Mouse (Mus musculus): ENCODE results near the gene Prrt2.

DNA sequence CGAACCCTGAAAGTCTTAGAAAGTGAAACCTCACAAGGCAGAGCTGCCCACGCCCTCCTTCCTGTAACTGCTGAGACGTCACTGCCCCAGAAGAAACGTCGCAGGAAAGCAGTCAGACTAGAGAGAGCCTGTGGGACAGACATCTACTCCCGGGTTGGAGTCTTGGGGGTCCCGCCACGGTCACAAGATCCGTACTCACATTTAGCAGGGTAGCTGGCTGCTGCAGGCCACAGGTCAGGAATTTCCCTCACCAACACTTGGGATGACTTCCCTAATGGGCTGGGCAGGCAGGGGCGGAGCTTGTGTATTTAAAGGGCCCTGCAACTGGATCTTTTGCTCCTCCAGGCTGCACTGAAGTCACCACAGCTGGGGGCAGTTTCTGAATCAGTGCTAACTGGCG, 6.7 kb downstream of the Prrt2 start, which contains the start of gene Mvp:
- TF ChIP-seq CTCF (IDR thresholded peaks at IDR 0.05; ENCODE audit: control insufficient read depth, insufficient read depth, insufficient read length) (no peak), MAX (IDR thresholded peaks at IDR 0.05) (no peak), USF1 (IDR thresholded peaks at IDR 0.05; ENCODE audit: low read depth) (no peak)
